Mouse (Mus musculus) small intestine, adult 2 months (tissue): ENCODE measurements around the gene Daxx.
A peak's percentile ranks its signal among the peaks of the same experiment; 100 is the strongest.

Experiments
- CTCF ChIP-seq: fragments of 200-500 bp; IDR thresholded peaks from 2 replicates; pipeline ENCODE4 v1.5.1; 2012; ENCODE audit warnings: low read depth, mild to moderate bottlenecking, control low read depth, inconsistent platforms, low read length, moderate library complexity, mixed read lengths; ENCODE audit not compliant: insufficient replicate concordance, insufficient read length; ENCODE audit errors: extremely low read depth
- POLR2A ChIP-seq: fragments of 200-500 bp; IDR thresholded peaks from 2 replicates; pipeline ENCODE4 v1.6.1; 2012; ENCODE audit warnings: low read depth, mild to moderate bottlenecking, control low read depth, inconsistent platforms, low read length, moderate library complexity

- no peak for TF ChIP-seq CTCF
- TF ChIP-seq POLR2A = peak; percentile 41; the same call in 1 of the 2 replicates
Observed at GRCm38 (mm10) chr17:33909077-33909868, at the start of gene Daxx.
